Mouse (Mus musculus) left cerebral cortex, postnatal 14 days (tissue): ENCODE measurements around the gene Snrpe. TPM values are rescaled to one million over a fixed set of nuclear protein-coding genes. Genes with fewer than 3 reads are reported as not detected.

Source experiments
- DNase-seq, 2 experiments: peaks; one replicate each; pipeline ENCODE4 v3.0.0; 2021 to 2022; ENCODE audit warnings: low spot score in 2 of 2, mixed read lengths in 1 of 2
- intact Hi-C: fragments of 180-260 bp; cut with DNase I; formaldehyde crosslinking; loops from one replicate; pipeline ENCODE4 v1.15.1; 2025
- long read RNA-seq, 2 experiments: library from polyadenylated mRNA; stranded (forward); transcript quantifications; one replicate each; pipeline ENCODE4 v2.0.0; 2021
- total RNA-seq, 2 experiments: library from RNA; stranded (reverse); gene quantifications; 2 replicates each; pipeline ENCODE4 v1.2.3; 2021

Gene Snrpe
- total RNA-seq: 10 to 100 TPM; 62.4 to 68.3 TPM
- long read RNA-seq, experiment 1, transcript Snrpe-204 (5 exons, 503 nt): major isoform, 29 of 33 reads
- long read RNA-seq, experiment 1, partial matches to known transcripts: 0 of 33 reads
- long read RNA-seq, experiment 1, other reads (novel, unspliced or antisense): 1 of 33 reads
- long read RNA-seq, experiment 2, transcript Snrpe-204 (5 exons, 503 nt): major isoform, 23 of 27 reads
- long read RNA-seq, experiment 2, partial matches to known transcripts: 0 of 27 reads
- long read RNA-seq, experiment 2, other reads (novel, unspliced or antisense): 0 of 27 reads

- intact Hi-C loops: loop anchor here (2.0 to 10.0 kb wide), 4 partner anchors 229 to 475 kb away; partner anchors contain the start of gene Ppp1r15b
- DNase-seq: peak; percentile 97
Observed at GRCm38 (mm10) chr1:133609771-133610502, at the start of gene Snrpe. TSS of gene Snrpe (minus strand) at chr1:133610291.

GRCm38 (mm10) chr1:133658878-133659277 lies 48.8 kb upstream of the Snrpe start:
- intact Hi-C loops: no loop called here
- DNase-seq: no peak

DNA sequence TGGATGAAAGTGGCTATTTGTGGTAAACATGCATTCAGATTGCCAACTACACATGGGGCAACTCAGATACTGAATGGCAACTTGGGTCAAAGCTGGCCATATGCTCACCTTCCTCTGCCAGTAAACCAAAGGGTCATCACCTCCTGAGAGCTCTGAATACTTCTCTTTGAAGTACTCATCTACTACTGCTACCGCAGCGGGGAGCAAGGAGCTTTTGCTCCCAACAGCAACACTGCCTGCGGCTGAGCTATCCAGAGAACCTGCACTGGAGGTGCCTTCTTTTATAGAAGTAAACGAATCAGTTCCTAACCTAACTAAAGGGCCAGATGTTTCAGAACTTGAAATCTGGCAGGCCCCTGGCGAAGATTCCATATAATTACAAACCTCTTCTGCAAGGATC lies 46.7 kb upstream of the Snrpe start:
- DNase-seq: no peak
- intact Hi-C loops: no loop called here

GRCm38 (mm10) chr1:133653033-133653432 lies 42.9 kb upstream of the Snrpe start:
- intact Hi-C loops: no loop called here
- no peak for DNase-seq

DNA sequence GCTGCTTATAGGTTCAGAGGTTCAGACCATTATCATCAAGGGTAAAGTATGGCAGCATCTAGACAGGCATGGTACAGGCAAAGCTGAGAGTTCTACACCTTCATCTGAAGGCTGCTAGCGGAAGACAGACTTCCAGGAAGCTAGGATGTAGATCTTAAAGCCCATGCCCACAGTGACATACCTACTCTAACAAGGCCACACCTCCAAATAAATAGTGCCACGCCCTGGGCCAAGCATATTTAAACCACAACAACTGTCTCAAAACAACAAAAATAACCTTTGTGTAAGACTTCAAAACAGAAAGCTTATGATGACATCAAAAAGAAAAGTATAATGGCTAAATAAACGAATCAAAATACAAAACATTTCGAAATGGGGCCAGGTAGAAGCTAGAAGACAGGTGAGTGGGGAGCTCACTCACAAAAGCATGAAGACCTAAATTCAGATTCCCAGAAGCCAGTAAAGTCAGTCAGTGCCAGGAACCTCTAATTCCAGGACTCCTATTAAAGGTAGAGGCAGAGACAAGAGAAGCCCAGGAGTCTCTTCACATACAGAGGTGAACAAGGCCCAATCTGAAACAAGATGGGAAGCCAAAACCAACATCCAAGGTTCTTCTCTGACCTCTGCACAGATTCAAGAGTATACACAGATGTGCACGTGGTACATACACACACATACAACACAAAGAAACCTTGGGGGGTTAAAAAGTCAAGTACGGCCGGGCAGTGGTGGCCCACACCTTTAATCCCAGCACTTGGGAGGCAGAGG lies 40.4 kb upstream of the Snrpe start:
- intact Hi-C loops: no loop called here
- no peak for DNase-seq

DNA sequence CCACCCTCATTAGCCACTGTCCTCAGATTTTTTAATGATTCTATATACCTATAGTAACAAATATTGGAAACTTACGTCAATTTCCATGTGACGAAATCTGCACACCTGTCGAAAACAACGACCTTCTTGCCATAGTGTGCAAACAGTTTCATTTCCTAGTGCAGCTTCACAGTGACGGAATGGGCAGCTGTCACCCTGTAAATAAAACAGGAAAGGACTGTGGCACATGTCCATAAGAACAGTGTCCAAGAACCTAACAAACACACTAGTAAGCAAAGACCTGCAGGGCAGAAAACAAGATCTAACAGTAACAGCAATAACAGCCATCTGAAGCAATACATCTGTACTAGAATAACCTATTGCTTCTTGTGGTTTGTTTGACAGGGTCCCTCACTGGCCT lies 35.6 kb upstream of the Snrpe start:
- no peak for DNase-seq
- intact Hi-C loops: no loop called here

GRCm38 (mm10) chr1:133641163-133641562 lies 31.1 kb upstream of the Snrpe start:
- DNase-seq: no peak
- intact Hi-C loops: no loop called here

DNA sequence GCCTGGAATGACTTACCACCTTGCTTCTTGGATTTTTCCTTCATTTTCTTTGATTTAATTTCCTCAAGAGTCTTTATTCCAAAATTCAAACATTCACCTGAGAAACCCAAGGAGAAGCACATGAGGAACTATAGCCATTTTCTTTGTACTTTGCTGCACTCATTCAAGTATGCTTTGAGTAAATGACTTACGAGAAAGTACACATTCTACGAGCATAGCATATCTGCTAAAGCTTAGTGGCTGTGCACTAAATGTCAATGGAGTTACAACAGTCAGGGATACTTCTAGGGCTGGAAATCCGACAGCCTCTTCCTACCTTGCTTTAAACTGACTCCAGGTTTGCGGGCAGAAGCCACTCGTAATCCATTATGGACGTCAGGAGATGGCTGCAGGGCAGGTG lies 28.4 kb upstream of the Snrpe start:
- no peak for DNase-seq
- intact Hi-C loops: loop anchor here (10.0 kb wide), 1 partner anchor 406 kb away; no protein-coding TSS in a partner anchor

DNA sequence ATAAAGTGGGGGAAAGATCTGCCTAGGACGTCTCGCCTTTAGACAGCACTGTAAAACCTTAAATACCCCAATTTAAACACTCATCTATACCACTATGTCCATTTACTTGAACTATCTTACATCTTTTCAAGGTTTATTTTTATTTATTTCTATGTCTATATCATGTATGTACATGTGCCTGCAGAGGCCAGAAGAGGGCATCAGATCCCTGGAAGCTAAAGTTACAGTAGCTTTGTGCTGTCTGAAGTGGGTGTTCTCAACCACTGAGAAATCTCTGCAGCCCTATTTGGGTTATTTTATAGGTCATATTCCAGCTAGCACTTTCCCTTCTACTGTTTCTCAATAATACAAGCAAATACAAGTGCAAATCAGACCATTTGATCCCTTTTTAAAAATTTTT lies 22.1 kb upstream of the Snrpe start:
- intact Hi-C loops: loop anchor here (10.0 kb wide), 1 partner anchor 413 kb away; no protein-coding TSS in a partner anchor
- no peak for DNase-seq

DNA sequence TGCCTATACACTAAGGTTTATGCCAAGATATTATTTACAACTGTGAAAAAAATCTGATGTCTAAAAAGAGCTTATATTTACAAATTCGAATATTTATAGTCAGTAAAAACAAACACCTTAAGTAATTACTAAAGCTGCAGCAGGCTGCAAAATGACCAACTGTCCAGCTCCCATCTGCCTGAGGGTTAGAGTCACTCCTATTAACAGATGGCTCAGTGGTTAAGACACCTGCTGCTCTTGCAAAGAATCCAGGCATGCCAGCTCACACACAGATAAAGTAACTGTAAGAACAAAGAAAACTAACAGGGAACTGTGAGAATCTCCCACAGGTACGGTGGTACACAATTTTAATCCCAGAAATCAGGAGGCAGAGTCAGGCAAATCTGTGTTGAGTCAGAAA lies 15.0 kb upstream of the Snrpe start:
- DNase-seq: no peak
- intact Hi-C loops: no loop called here

DNA sequence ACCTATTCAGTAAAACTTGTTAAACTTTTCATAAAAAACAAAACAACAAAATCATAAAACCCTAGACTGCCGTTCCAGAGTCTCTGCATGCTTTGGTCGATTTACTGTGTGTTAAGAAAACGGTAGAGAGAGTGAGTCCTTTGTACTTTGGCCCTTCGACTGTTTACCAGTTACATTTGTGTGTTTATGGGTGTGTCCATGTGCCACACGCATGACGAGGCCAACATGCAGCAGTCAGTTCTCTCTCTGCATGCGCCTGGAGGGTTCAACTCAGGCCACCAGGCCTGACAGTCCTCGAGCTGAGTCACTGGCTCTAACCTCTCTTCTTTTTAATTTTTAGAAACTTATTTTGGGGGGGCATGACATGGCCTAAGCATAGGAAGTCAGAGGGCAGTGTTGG lies 8.2 kb upstream of the Snrpe start:
- DNase-seq: no peak
- intact Hi-C loops: loop anchor here (10.0 kb wide), 1 partner anchor 484 kb away; the partner anchor contains the start of gene Ppp1r15b

GRCm38 (mm10) chr1:133617908-133618307 lies 7.8 kb upstream of the Snrpe start:
- DNase-seq: no peak
- intact Hi-C loops: loop anchor here (10.0 kb wide), 1 partner anchor 483 kb away; the partner anchor contains the start of gene Ppp1r15b

GRCm38 (mm10) chr1:133613817-133614216 lies 3.7 kb upstream of the Snrpe start:
- intact Hi-C loops: loop anchor here (5.0 to 10.0 kb wide), 2 partner anchors 297 to 479 kb away; partner anchors contain the start of gene Ppp1r15b

GRCm38 (mm10) chr1:133611436-133611835 lies 1.3 kb upstream of the Snrpe start:
- intact Hi-C loops: loop anchor here (2.0 to 10.0 kb wide), 4 partner anchors 231 to 477 kb away; partner anchors contain the start of gene Ppp1r15b

More at GRCm38 (mm10) chr1:133613817-133614216, 3.7 kb upstream of the Snrpe start:
- no peak for DNase-seq

DNA sequence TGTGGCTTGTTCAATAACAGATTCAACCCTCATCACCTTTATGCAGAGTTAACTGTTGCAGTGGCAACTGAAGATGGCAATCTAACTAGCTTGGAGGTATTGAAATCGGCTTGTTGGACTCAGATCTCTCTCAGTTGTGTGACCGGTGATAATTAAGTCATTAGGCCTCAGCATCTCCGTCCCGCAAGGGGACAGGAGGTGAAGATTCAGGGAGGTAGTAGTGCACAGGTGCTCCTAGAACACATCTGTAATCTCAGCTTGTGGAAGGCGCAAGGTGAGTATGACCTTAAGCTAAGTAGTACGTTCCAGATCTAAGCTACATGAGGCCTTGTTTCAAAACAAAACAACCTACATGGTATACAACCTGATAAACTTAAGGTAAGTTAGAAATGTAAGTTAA lies 510 bp upstream of the Snrpe start:
- no peak for DNase-seq
- intact Hi-C loops: loop anchor here (2.0 to 10.0 kb wide), 4 partner anchors 230 to 476 kb away; partner anchors contain the start of gene Ppp1r15b

More at GRCm38 (mm10) chr1:133611436-133611835, 1.3 kb upstream of the Snrpe start:
- no peak for DNase-seq

GRCm38 (mm10) chr1:133603174-133603573 lies 6.9 kb downstream of the Snrpe start:
- intact Hi-C loops: no loop called here
- no peak for DNase-seq

GRCm38 (mm10) chr1:133596298-133597007 lies 13.6 kb downstream of the Snrpe start:
- peak; percentile 45 to 59 for DNase-seq
- intact Hi-C loops: loop anchor here (5.0 kb wide), 1 partner anchor 214 kb away; no protein-coding TSS in a partner anchor

- no peak for DNase-seq
- intact Hi-C loops: no loop called here
Observed at GRCm38 (mm10) chr1:133585995-133586537, 24.0 kb downstream of the Snrpe start.

DNA sequence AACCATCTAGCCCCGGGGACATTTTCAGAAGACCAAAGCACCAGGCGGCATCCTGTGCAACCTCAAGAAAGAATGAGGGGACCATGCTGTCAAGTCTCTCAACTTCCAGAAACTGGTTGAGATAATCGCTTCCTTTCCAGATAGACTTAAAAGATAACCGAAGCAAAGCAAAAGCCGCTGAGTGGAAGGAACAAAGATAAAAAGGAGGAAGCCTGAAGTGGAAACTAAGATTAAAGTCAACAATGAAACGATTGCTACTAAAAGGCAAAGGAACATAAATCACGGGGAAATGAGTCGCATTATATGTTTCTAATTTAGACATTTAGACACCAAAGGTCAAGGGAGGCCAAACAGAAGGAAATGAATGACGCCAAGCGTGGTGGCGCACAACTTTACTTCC lies 38.8 kb downstream of the Snrpe start:
- intact Hi-C loops: no loop called here
- DNase-seq: no peak
